9 mouse cellular contexts compared by ENCODE assay signal in genomic region chr11:98741051-98741620, GRCm38 (mm10). TPM values are rescaled to one million over a fixed set of nuclear protein-coding genes. Genes with fewer than 3 reads are reported as not detected.
DNase-seq lines count a peak whose midpoint lies in the region; ATAC-seq and TF ChIP-seq lines count a peak whose summit lies in the region.
"Had no signal": no experiment of that assay in that cellular context is flagged by ENCODE, and none has a peak within 500 bp of the region (broad histone marks: within the 10 kb centered on the region; RNA-seq: fewer than 3 reads in every experiment).

No protein-coding gene starts in this region.

- H3K9ac ChIP-seq in heart, embryonic 13.5 days: peak overlapping the region; percentile 95
- H3K9ac ChIP-seq in liver, embryonic 12.5 days: peak overlapping the region; percentile 98

- no peaks in the 10 kb centered on the region for H3K36me3 ChIP-seq in heart, embryonic 13.5 days
- no peaks in the 10 kb centered on the region for H3K36me3 ChIP-seq in C2C12 (ENCODE audit: control insufficient read depth, insufficient read depth)
- H3K36me3 ChIP-seq in liver, embryonic 12.5 days: no peaks in the 10 kb centered on the region

- H3ac ChIP-seq in C2C12 (ENCODE audit: control insufficient read depth, insufficient read length, low read depth): peak overlapping the region; percentile 30

- H3K27ac ChIP-seq in heart, embryonic 13.5 days (replicated peaks): peak overlapping the region; percentile 96
- H3K27ac ChIP-seq in embryonic fibroblast, embryonic 13.5 days (ENCODE audit: insufficient read depth, low read length): peak overlapping the region; percentile 38; the same call in 1 of the 2 replicates
- peak overlapping the region; percentile 95 for H3K27ac ChIP-seq in liver, embryonic 12.5 days

- no peak for DNase-seq in heart, adult 18-20 months
- DNase-seq in adrenal gland, postnatal 4 days (ENCODE audit: low spot score in 2 of 2): no peak
- no peak for DNase-seq in left cerebral cortex, adult 8-10 months (ENCODE audit: low spot score in 2 of 2)
- no peak for DNase-seq in left cerebral cortex, adult 18-20 months (ENCODE audit: low spot score in 2 of 2)

- H3K4me3 ChIP-seq in heart, embryonic 13.5 days: peak overlapping the region; percentile 79
- H3K4me3 ChIP-seq in C2C12 (ENCODE audit: insufficient read depth, poor library complexity, severe bottlenecking): peak overlapping the region; percentile 68
- H3K4me3 ChIP-seq in embryonic fibroblast, embryonic 13.5 days (ENCODE audit: insufficient read depth, low read length): peak overlapping the region; percentile 54
- H3K4me3 ChIP-seq in liver, embryonic 12.5 days: peak overlapping the region; percentile 81

- no peaks in the 10 kb centered on the region for H3K27me3 ChIP-seq in heart, embryonic 13.5 days (replicated peaks)
- no peaks in the 10 kb centered on the region for H3K27me3 ChIP-seq in C2C12 (ENCODE audit: control insufficient read depth, insufficient read depth, insufficient read length)
- no peaks in the 10 kb centered on the region for H3K27me3 ChIP-seq in liver, embryonic 12.5 days (replicated peaks)
- H3K27me3 ChIP-seq: Patski had no signal

- no peak for ATAC-seq in heart, embryonic 13.5 days (ENCODE audit: extremely low read depth, insufficient number of reproducible peaks, low FRiP score, low TSS enrichment)
- no peak for ATAC-seq in liver, embryonic 12.5 days

- 1% methylated on average over 16 of the region's 17 CpGs for WGBS in heart, embryonic 13.5 days
- WGBS in liver, embryonic 12.5 days (ENCODE audit: insufficient replicate concordance): under 1% methylated on average over 17 of the region's 17 CpGs

- H3K4me2 ChIP-seq in heart, embryonic 13.5 days: peak overlapping the region; percentile 79
- H3K4me2 ChIP-seq in liver, embryonic 12.5 days: peak overlapping the region; percentile 99

- H3K79me2 ChIP-seq in C2C12 (ENCODE audit: control insufficient read depth, insufficient read depth): peaks cover 16% of the 10 kb centered on the region

- H3K4me1 ChIP-seq in heart, embryonic 13.5 days: peaks cover 60% of the 10 kb centered on the region
- H3K4me1 ChIP-seq in embryonic fibroblast, embryonic 13.5 days (ENCODE audit: control insufficient read depth, insufficient read depth, low read length): peaks cover 5% of the 10 kb centered on the region; the same call in 1 of the 2 replicates
- peaks cover 79% of the 10 kb centered on the region for H3K4me1 ChIP-seq in liver, embryonic 12.5 days

- H3K9me3 ChIP-seq in heart, embryonic 13.5 days: no peaks in the 10 kb centered on the region
- no peaks in the 10 kb centered on the region for H3K9me3 ChIP-seq in liver, embryonic 12.5 days (replicated peaks)

- 0 out of 2 replicates have a peak, but pooled peaks have one; percentile 34 for TF ChIP-seq POLR2A in embryonic fibroblast, embryonic 13.5 days (IDR thresholded peaks at IDR 0.05; ENCODE audit: low read depth, low read length)

- H3K79me3 ChIP-seq in C2C12 (ENCODE audit: low read depth): peaks cover 1% of the 10 kb centered on the region

- TF ChIP-seq CTCF in C2C12 (IDR thresholded peaks at IDR 0.05; ENCODE audit: control insufficient read depth, insufficient read depth, insufficient read length): no peak
- TF ChIP-seq CTCF in embryonic fibroblast, embryonic 13.5 days (IDR thresholded peaks at IDR 0.05; ENCODE audit: borderline replicate concordance, insufficient read depth, low read length): no peak

TF ChIP-seq in C2C12, 6 proteins besides CTCF, POLR2A, EP300 and RAD21:
- no peak for TF ChIP-seq CEBPB (IDR thresholded peaks at IDR 0.05; ENCODE audit: low read depth)
- TF ChIP-seq USF1 (IDR thresholded peaks at IDR 0.05; ENCODE audit: low read depth): no peak
- TF ChIP-seq MAX (IDR thresholded peaks at IDR 0.05): no peak
- no peak for TF ChIP-seq MYOG (IDR thresholded peaks at IDR 0.05; ENCODE audit: control insufficient read depth, extremely low read depth, insufficient read length)
- no peak for TF ChIP-seq FOSL1 (IDR thresholded peaks at IDR 0.05; ENCODE audit: insufficient read depth, low read length, poor library complexity, severe bottlenecking)
- TF ChIP-seq MYOD1 (IDR thresholded peaks at IDR 0.05; ENCODE audit: control insufficient read depth, insufficient read length, low read depth): no peak

RNA-seq across cellular contexts. Expression of gene Thra, which starts 0.7 kb away (rescaled TPM):
- polyA plus RNA-seq in heart, embryonic 13.5 days (2015; fragmentation: Nextera tagmentation; extraction: Ambion mirVana): 30.0 and 32.0 TPM in 2 replicates
- total RNA-seq in heart, adult 18-20 months (2021): 100 to 1,000 TPM in 1 of 2 experiments, 10 to 100 TPM in 1; 99.7 to 103 TPM
- polyA plus RNA-seq in C2C12 (2012; fragmentation: generic; extraction: Trizol): 28.1 TPM
- 66.0 and 83.9 TPM in 2 replicates for polyA plus RNA-seq in embryonic fibroblast, embryonic 13.5 days (2011; ENCODE audit: insufficient read length, low read depth, missing spikeins)
- 13.0 and 13.3 TPM in 2 replicates for polyA plus RNA-seq in liver, embryonic 12.5 days (2016; fragmentation: Nextera tagmentation; extraction: Ambion mirVana)
- total RNA-seq in adrenal gland, postnatal 4 days (2021): 100 to 1,000 TPM; 181 to 195 TPM
- total RNA-seq in left cerebral cortex, adult 8-10 months (2022): 100 to 1,000 TPM; 713 to 794 (median 760) TPM
- total RNA-seq in left cerebral cortex, adult 18-20 months (2021): 100 to 1,000 TPM; 708 to 832 TPM

RNA-seq across cellular contexts. Expression of gene Med24, which starts 11.9 kb away (rescaled TPM):
- polyA plus RNA-seq in heart, embryonic 13.5 days (2015; fragmentation: Nextera tagmentation; extraction: Ambion mirVana): 35.1 and 37.4 TPM in 2 replicates
- 10 to 100 TPM; 42.0 to 44.2 TPM for total RNA-seq in heart, adult 18-20 months (2021)
- 33.1 TPM for polyA plus RNA-seq in C2C12 (2012; fragmentation: generic; extraction: Trizol)
- polyA plus RNA-seq in embryonic fibroblast, embryonic 13.5 days (2011; ENCODE audit: insufficient read length, low read depth, missing spikeins): 50.1 and 58.1 TPM in 2 replicates
- polyA plus RNA-seq in liver, embryonic 12.5 days (2016; fragmentation: Nextera tagmentation; extraction: Ambion mirVana): 42.0 and 43.7 TPM in 2 replicates
- 10 to 100 TPM; 75.7 to 84.8 TPM for total RNA-seq in adrenal gland, postnatal 4 days (2021)
- total RNA-seq in left cerebral cortex, adult 8-10 months (2022): 100 to 1,000 TPM; 109 to 128 (median 117) TPM
- total RNA-seq in left cerebral cortex, adult 18-20 months (2021): 100 to 1,000 TPM; 108 to 127 TPM

RNA-seq across cellular contexts. Expression of gene Nr1d1, which starts 34.0 kb away (rescaled TPM):
- 5.9 and 6.4 TPM in 2 replicates for polyA plus RNA-seq in heart, embryonic 13.5 days (2015; fragmentation: Nextera tagmentation; extraction: Ambion mirVana)
- total RNA-seq in heart, adult 18-20 months (2021): 10 to 100 TPM; 54.2 to 67.6 TPM
- polyA plus RNA-seq in C2C12 (2012; fragmentation: generic; extraction: Trizol): 22.3 TPM
- polyA plus RNA-seq in embryonic fibroblast, embryonic 13.5 days (2011; ENCODE audit: insufficient read length, low read depth, missing spikeins): 18.7 and 23.7 TPM in 2 replicates
- 1.3 and 1.4 TPM in 2 replicates for polyA plus RNA-seq in liver, embryonic 12.5 days (2016; fragmentation: Nextera tagmentation; extraction: Ambion mirVana)
- total RNA-seq in adrenal gland, postnatal 4 days (2021): 100 to 1,000 TPM; 104 to 115 TPM
- total RNA-seq in left cerebral cortex, adult 8-10 months (2022): 100 to 1,000 TPM; 137 to 177 (median 145) TPM
- 100 to 1,000 TPM in 1 of 2 experiments, 10 to 100 TPM in 1; 87.2 to 122 TPM for total RNA-seq in left cerebral cortex, adult 18-20 months (2021)

RNA-seq across cellular contexts. Expression of gene Csf3, which starts 40.1 kb away (rescaled TPM):
- polyA plus RNA-seq in heart, embryonic 13.5 days (2015; fragmentation: Nextera tagmentation; extraction: Ambion mirVana): not detected in 2 replicates
- total RNA-seq in heart, adult 18-20 months (2021): not detected
- polyA plus RNA-seq in C2C12 (2012; fragmentation: generic; extraction: Trizol): not detected
- polyA plus RNA-seq in embryonic fibroblast, embryonic 13.5 days (2011; ENCODE audit: insufficient read length, low read depth, missing spikeins): 0.35 TPM in 1 of 2 replicates, not detected in the other
- polyA plus RNA-seq in liver, embryonic 12.5 days (2016; fragmentation: Nextera tagmentation; extraction: Ambion mirVana): not detected in 2 replicates
- not detected for total RNA-seq in adrenal gland, postnatal 4 days (2021)
- total RNA-seq in left cerebral cortex, adult 8-10 months (2022): not detected
- not detected for total RNA-seq in left cerebral cortex, adult 18-20 months (2021)

RNA-seq across cellular contexts. Expression of gene Msl1, which starts 54.2 kb away (rescaled TPM):
- polyA plus RNA-seq in heart, embryonic 13.5 days (2015; fragmentation: Nextera tagmentation; extraction: Ambion mirVana): 14.6 and 15.7 TPM in 2 replicates
- 10 to 100 TPM; 71.7 to 73.3 TPM for total RNA-seq in heart, adult 18-20 months (2021)
- 40.5 TPM for polyA plus RNA-seq in C2C12 (2012; fragmentation: generic; extraction: Trizol)
- 77.7 and 83.8 TPM in 2 replicates for polyA plus RNA-seq in embryonic fibroblast, embryonic 13.5 days (2011; ENCODE audit: insufficient read length, low read depth, missing spikeins)
- polyA plus RNA-seq in liver, embryonic 12.5 days (2016; fragmentation: Nextera tagmentation; extraction: Ambion mirVana): 11.5 and 11.7 TPM in 2 replicates
- 100 to 1,000 TPM; 119 to 121 TPM for total RNA-seq in adrenal gland, postnatal 4 days (2021)
- total RNA-seq in left cerebral cortex, adult 8-10 months (2022): 100 to 1,000 TPM; 167 to 198 (median 186) TPM
- 100 to 1,000 TPM; 182 to 185 TPM for total RNA-seq in left cerebral cortex, adult 18-20 months (2021)

Comparison
In these comparisons a context has a peak if more than half of its experiments do, and no peak if none do; other contexts are left out.
1. H3K27ac ChIP-seq: peak in every context shown above with its lines; median percentile 96 in heart, embryonic 13.5 days; 95 in liver, embryonic 12.5 days; 38 in embryonic fibroblast, embryonic 13.5 days.